Mouse (Mus musculus): ENCODE measurements around the gene Chchd3. TPM values are rescaled to one million over a fixed set of nuclear protein-coding genes. Genes with fewer than 3 reads are reported as not detected.

Chchd3 gene
- 100 to 1,000 TPM; 373 to 412 TPM for total RNA-seq (2021)
- long read RNA-seq, experiment 1, transcript Chchd3-201 (8 exons, 1,550 nt) = major isoform, 401 of 427 reads
- long read RNA-seq, experiment 1, partial matches to known transcripts = 3 of 427 reads
- long read RNA-seq, experiment 1, other reads (novel, unspliced or antisense) = 23 of 427 reads
- long read RNA-seq, experiment 2, transcript Chchd3-201 (8 exons, 1,550 nt) = major isoform, 552 of 599 reads
- long read RNA-seq, experiment 2, partial matches to known transcripts = 8 of 599 reads
- long read RNA-seq, experiment 2, other reads (novel, unspliced or antisense) = 35 of 599 reads

DNA sequence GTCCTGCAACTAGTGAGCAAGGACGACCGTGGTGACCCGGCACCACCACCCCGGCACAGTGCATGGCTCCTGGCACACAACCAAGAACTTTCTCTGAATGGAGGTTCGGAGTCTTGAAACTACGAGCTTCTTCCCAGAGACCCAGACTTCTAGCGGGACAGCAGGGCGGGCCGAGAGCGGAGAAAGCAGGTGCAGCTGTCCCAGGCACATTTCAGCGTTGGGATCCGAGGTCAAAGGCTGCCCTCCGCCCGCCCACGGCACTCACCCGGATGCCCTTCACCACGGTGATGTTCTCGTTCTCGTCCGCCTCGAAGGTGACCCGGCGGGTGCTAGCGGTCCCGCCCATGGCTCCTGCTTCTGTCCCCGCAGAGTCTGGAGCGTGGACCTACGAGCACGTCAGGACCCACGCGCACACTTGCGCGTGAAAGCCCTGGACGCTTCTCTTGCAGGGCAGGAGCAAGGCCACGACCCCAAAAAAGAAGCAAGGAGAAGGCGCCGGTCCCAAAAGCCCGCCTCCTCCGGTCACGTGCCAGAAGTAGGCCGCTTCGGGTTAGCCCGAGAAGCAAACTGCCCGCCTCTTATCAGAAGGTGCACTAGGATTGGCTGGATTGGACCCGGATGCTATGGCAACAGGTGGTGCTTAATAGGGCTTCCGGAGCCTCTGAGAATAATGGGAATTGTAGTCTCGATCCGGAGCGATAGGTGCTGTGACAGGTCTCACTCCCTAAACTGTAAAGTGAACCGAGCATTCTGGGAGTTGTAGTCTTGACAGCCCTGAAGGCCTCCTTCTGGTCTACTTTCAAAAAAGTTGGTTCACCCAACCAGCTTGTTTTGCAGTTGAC, at the start of gene Chchd3:
Gene Chchd3, minus strand, starts transcription at position 526 of the 842 bp plus-strand sequence.
- intact Hi-C loops (cut with DNase I) = loop anchor here (10.0 kb wide), 1 partner anchor 235 kb away; no protein-coding TSS in a partner anchor

DNA sequence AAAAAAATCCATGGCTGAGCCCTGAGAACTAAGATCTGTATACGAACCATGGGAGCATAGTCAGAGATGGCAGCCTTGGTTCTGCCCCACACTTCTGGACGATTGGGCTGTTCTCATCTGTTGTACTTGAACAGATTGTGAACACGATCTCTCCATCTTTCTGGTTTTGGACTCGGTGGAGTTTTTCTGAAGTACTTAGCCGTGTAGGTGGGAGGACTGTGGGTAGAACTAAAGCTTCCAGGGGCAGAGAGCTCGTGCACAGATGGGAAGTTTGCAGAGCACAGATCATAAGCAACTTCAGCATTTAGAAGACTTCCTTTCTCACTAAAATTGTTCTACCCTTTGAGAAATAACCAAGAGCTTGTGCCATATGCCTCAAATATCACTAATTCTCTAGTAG, 44.6 kb upstream of the Chchd3 start:
- no peak for DNase-seq
- intact Hi-C loops (cut with DNase I) = no loop called here

More for the DNA sequence above, at the start of gene Chchd3:
- DNase-seq = peak; percentile 95 to 97

DNA sequence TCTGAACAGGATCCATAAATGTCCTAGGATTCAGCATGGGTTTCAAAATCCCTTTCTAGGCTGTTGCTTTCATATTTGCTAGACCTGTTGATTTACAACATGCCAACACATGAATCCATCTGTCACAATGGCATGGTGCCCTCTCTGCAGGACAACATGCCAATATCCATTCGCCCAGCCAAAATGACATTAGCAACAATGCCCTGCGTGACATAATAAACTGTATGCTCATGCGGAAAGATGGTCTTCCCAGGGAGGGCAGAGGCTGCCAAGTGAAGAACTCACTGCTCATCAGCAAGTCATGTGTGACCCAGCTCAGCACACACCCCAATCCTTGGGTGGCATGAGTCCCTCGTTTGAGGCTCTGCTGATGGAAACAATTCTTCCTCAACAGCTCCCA, 38.8 kb upstream of the Chchd3 start:
- intact Hi-C loops (cut with DNase I) = no loop called here
- no peak for DNase-seq

DNA sequence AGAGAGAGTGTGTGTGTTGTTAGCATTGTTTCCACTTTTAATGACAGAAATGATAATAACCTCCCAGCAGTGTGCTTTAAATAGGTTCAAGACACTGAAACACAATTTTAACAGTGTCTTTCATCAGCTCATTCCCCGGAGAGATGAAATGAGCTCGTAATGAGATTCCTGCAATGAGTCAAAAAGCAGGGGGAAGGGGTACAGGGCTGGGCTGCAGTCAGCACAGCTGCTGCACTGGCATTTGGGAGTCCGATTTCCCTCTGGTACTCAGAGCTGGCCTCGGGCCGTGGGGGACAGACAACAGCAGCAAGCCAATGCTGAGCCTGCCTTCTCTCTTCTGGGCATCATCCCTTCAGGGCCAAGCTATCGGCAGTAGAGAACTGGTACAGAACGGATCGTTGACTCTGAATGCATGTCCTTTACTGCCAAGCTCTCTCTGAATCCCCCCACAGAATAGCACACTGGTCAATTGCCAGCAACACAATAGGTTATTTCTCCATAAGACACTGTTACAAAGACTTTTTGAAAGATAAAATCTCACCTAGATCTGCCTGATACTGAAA, 34.7 kb upstream of the Chchd3 start:
- DNase-seq = no peak
- intact Hi-C loops (cut with DNase I) = no loop called here

DNA sequence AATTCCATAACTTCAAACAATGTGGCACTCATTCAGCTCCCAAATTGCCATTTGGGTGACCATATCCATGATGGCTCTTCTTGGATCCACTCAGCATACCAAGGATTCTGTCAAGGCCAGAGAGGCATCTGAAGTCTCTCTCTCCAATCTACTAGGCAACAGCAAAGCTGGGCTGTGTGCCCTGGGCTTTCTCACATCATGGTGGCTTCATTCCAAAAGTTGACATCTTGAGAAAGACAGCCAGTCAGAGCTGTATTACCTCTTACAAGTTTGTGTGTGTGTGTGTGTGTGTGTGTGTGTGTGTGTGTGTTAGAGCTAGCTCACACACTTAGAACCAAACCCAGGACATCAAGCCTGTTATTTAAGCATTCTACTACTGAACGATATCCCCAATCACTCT, 20.1 kb upstream of the Chchd3 start:
- DNase-seq = no peak
- intact Hi-C loops (cut with DNase I) = no loop called here

DNA sequence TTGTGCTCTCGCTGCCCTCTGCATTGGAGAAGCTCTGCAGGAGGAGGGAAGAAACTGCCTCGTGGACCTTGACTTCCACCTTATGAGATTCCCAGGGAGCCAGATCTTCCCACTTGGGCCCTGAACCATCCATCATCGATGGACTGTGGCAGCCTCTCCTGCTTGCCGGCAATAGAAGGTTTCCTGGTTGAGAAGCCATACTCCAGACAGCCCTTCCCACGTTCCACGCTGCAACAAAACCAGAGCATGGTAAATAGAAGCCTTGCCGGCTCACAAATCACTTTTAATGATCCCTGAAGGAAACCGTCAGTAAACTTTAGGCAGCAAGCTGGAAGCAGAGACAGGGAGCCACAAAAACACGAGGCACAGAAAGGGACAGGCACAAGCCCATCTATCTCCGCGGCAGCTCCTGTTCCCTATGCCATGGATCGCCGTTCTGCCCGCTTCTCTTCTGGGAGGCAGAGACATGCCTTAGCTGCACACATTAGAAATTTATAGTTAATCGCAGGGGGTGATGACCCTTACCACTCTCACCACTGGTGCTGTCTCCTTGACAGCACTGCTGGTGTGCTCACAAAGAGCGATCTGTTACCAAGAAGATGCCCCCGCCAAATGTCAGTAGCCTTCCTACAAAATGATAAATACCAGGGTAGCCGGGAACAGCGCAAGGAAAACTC, 18.3 kb upstream of the Chchd3 start:
- intact Hi-C loops (cut with DNase I) = no loop called here
- DNase-seq = no peak

DNA sequence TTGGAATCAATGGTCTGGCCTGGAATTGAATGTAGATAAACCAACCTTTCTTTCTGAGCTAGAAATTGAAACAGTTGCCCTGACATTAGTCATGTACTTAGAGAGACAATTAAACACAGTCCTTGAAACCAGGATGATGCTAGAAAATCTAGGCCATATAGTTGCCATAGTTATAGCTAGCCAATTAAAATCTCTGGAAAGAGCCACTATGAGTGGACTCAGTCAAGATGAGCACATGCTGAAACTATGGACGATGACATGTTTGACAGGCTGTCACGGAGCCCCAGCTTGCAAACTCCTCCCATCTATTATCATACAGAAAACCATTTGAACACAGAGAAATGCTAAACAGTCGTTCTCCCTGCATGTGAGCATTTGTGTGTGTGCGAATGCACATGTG, 6.4 kb upstream of the Chchd3 start:
- no peak for DNase-seq
- intact Hi-C loops (cut with DNase I) = no loop called here

DNA sequence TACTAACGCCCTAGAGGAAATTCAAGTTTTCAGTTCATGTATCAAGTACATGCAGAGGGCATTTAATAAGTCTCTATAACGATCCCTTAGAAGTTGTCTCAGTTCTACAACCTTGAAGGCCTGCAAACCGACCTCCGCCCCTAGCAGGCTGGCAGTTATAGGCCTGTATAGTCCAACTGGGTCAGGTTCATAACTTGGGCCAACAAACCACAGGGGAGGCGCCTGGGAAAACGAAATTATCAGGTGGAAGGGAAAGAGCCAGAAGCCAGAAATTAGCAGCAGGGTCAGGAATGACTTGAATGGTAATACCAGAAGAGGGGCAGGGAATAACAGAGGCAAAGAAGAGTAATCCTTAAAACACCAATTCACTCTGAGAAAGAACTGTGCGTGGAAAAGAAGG, 784 bp downstream of the Chchd3 start:
- no peak for DNase-seq
- intact Hi-C loops (cut with DNase I) = loop anchor here (10.0 kb wide), 1 partner anchor 234 kb away; no protein-coding TSS in a partner anchor

DNA sequence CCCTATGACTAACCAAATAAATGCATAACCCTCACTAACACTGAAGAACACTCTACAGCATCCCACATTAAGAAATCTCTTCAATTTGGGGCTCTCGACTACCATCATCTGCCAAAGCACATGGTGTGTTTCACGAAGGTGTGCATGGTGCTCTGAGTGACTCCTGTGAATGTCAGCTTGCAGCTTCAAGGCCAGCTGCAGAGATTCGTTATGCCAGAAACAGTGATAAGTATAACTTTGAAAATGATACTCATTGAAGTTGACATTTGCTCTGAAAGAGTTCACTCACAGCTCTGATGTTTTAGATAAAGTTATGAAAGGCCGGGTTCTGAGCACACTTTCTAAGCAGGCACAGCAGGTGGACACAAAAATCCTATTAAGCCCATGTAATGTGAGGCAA, 3.7 kb downstream of the Chchd3 start:
- no peak for DNase-seq
- intact Hi-C loops (cut with DNase I) = loop anchor here (10.0 kb wide), 1 partner anchor 232 kb away; no protein-coding TSS in a partner anchor

DNA sequence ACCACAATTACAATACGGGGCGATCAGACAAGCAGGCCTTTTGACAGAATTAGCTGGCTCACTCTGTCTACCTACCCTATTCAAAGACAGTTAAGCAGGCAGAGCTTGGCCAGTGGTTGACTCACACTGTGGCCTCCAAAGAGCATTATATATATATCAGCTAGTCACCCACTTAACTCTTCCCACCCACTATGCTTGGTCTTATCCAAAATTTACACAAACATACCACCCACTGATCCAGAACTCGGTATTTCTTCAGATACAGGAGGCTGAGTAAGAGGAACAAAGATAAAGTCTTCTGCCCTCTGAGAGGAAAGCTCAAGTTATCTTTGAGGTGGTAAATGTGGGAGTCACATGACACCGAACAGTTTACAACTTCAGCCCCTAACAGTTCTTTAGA, 4.4 kb downstream of the Chchd3 start:
- intact Hi-C loops (cut with DNase I) = loop anchor here (10.0 kb wide), 1 partner anchor 231 kb away; no protein-coding TSS in a partner anchor
- no peak for DNase-seq

DNA sequence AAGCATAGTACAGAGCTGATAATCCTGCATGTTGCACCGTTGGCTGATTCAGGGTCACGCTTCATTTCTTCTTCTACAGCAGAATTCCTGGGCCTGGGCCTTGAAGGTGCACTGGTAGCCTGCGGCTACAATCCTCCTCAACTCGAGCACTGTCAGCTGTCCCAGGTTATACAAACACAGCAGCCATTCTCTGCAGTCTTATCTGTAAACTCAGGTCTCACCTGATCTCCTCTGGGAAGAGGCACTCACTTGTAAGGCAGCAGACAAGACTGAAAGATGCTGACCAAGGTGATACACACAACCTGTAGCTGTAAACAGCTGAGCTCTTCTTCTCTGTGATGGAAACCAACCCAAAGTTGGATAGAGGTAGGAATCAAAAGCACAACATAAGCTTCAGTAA, 5.1 kb downstream of the Chchd3 start:
- intact Hi-C loops (cut with DNase I) = loop anchor here (10.0 kb wide), 1 partner anchor 230 kb away; no protein-coding TSS in a partner anchor
- DNase-seq = no peak

DNA sequence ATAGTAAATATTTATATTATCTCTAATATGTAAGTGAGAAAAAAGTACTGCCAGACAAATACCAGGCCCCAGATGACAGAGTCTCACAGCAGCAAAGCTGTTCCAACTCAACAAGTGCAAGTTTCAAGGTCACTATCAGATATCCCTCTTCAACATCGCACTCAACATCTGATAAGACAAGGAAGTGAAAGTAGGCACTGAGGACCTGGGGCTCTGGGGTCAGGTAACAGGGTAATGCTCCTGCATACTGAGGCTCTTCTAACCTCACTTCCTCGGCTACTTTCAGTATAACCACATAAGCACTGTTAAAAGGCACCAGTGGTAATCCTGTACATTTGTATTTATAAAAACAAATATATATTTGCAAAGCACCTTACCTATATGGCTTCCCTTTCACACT, 8.4 kb downstream of the Chchd3 start:
- intact Hi-C loops (cut with DNase I) = loop anchor here (10.0 kb wide), 1 partner anchor 227 kb away; no protein-coding TSS in a partner anchor
- DNase-seq = no peak

DNA sequence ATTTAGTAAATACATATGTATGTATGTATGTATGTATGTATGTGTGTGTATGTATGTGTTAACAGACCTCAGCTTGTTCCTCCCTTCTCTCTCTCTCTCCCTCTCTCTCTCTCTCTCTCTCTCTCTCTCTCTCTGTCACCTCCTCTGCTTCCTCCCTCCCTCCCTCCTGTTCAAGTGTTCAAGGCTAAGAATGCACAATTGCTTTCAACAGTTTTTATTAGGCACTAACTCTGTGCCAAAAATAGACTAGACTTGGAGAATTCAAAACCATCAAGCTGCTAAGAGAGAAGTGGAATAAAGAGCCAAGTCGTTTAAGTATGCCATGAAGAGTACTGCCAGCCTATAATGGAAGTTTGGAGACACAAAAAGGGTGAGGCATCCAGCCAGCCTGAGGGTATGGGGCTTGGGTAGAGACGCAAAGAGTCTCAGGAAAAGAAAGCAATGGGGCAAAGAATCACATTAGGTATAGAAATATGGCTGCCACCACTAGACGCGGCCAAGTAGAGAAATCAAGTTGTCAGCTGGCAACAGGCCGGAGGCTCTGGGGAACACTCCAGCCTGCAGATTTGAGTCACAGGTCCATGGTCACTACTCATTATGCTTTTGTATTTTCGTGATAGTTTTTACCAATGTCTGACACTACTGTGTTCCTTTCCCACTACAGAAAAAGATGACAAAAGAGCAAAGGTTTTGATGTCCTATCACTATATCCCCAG, 10.2 kb downstream of the Chchd3 start:
- intact Hi-C loops (cut with DNase I) = loop anchor here (10.0 kb wide), 1 partner anchor 225 kb away; no protein-coding TSS in a partner anchor
- DNase-seq = no peak

DNA sequence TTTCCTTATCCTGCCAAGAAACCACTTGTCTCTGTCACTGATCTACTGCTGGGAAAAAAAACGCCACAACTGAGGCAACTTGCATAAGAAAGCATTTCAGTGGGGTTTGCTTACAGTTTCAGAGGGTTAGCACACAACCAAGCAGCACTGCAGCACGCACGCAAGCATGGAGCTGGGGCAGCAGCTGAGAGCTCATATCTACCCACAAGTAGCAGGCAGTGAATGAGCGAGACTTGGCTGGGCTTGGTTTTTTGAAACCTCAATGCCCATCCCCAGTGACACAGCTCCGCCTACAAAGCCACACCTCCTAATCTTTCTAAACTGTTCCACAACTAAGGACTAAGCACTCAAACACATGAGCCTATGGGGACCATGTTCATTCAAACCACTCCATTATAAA, 16.6 kb downstream of the Chchd3 start:
- intact Hi-C loops (cut with DNase I) = no loop called here
- no peak for DNase-seq

DNA sequence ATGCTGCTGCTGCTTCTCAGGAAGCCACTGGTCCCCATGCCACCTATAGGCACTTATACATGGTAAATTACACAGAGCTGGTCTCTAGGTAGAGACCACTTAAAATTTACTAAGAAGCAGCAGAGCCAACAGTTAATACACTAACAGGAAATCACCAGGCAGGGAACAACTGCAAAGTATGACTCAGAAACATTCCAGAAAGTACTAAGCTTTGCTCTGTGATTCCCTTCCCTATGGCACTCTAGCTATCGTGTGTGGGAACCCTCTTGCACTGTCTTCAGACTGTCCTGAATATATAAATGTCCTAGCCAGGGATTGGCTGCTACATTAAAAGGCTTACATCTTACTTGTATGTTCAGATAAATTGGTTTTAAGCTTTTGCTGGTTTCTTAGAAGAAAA, 17.2 kb downstream of the Chchd3 start:
- intact Hi-C loops (cut with DNase I) = no loop called here
- no peak for DNase-seq

DNA sequence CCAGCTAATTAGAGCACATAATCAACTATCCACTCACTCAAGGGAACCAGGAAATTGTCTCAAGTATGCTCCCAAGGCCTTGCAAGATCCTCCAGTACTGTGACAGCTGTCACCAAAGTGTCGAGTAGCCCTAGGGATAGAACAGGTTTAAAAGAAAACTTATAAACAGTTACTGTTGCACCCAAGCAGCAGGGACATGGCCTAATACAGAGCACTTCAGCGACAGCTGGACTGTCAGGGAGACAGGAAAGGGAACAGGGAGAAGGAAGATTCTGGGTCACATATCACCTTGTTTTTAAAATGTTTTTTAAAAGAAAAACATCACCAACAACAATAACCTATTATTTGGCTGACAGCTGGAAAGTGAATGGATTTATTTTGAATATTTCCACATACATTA, 18.1 kb downstream of the Chchd3 start:
- DNase-seq = no peak
- intact Hi-C loops (cut with DNase I) = no loop called here

DNA sequence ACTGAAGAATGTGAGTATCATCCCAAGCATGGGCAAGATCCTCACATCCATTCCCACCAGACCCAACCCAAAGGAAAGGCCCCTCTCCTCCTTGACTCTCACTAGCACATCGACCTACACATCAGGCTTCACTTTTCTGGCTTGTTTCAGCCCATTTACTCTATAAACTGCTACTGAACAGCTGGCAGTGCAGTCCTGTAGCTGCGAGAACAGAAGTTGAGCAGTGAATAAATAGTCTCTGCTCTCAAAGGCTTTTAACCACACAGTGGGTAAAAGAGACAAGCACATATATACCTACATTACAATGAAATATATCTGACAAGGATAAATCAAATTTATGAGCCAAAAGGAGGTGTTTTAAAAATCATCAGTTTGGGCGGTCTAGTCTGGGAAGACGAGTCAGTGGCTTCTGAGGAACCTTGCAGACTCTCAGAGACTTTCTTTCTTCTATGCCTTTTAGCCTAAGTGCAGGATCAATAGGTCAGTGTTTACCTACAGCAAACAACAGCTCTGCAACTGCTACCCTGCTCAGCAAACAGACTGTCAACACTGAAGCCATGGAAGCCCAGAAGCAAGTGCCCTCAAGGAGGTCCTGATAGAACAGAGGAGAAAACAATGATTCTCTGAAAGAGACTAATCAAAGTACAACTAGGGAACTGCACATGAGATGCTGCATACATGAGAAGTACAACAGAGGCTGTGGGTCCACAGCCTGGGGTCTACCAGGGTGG, 19.5 kb downstream of the Chchd3 start:
- intact Hi-C loops (cut with DNase I) = no loop called here
- DNase-seq = no peak

DNA sequence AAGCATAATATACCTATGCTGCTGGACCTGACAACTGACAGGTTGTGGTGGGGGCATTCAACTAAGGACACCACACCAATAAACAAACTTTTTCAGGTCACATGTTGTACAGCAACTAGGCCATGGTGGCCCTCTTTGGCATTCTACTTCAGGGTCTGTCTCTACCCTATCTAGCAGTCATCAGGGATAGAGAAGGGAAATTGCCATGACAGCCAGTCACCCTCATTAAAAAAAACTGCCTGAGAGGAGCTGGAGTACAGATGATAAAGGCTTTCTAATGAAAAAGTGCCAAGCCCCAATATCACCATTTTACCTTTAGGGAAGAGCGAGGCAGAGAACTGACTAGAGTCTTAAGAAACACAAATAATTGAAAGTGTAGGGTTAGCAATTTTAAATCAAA, 27.5 kb downstream of the Chchd3 start:
- intact Hi-C loops (cut with DNase I) = no loop called here
- no peak for DNase-seq

DNA sequence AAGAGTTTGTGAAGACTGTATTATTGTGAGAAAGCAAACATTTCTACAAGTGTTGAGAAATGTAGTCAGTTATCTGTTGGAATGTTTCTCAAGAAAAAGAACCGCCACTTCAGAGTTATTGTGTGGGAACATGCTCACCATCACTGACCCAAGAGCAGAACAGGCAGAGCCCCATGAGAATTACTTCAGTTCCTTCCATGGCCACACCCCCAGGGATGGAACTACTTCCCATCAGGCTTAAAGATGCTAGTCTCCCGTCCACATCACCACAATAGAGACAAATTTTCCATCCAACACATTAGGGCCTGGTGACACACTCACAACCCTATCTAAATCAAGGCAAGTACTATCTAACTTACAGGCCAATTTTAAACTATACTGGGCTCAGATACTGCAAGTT, 28.4 kb downstream of the Chchd3 start:
- DNase-seq = no peak
- intact Hi-C loops (cut with DNase I) = no loop called here

Data from gastrocnemius, postnatal 36 days (tissue).